Mouse (Mus musculus) heart, embryonic 15.5 days (tissue): ENCODE data around the gene Pcgf5. TPM values are rescaled to one million over a fixed set of nuclear protein-coding genes. Genes with fewer than 3 reads are reported as not detected.

Experiments used
- ATAC-seq: fragments of 200-750 bp; cut with Nextera tagmentation; replicated peaks from 2 replicates; pipeline ENCODE4 v1.8.0; 2017; ENCODE audit warnings: low read depth, moderate TSS enrichment; ENCODE audit not compliant: insufficient number of reproducible peaks, insufficient read depth, low FRiP score
- H3K27ac ChIP-seq: fragments of 300-500 bp; sonication (generic); 2 replicates; pipeline ENCODE4 v1.5.1; 2015; ENCODE audit warnings: mild to moderate bottlenecking, inconsistent platforms
- H3K27me3 ChIP-seq: fragments of 300-500 bp; sonication (generic); 2 replicates; pipeline ENCODE4 v1.6.1; 2015; ENCODE audit warnings: inconsistent platforms
- H3K36me3 ChIP-seq: fragments of 300-500 bp; sonication (generic); 2 replicates; pipeline ENCODE4 v1.6.1; 2015; ENCODE audit warnings: mild to moderate bottlenecking, inconsistent platforms
- H3K4me1 ChIP-seq: fragments of 300-500 bp; sonication (generic); replicated peaks from 2 replicates; pipeline ENCODE4 v1.6.1; 2015; ENCODE audit warnings: inconsistent platforms
- H3K4me2 ChIP-seq: fragments of 300-500 bp; sonication (generic); 2 replicates; pipeline ENCODE4 v1.6.1; 2015; ENCODE audit warnings: inconsistent platforms, mild to moderate bottlenecking, moderate library complexity
- H3K4me3 ChIP-seq: fragments of 300-500 bp; sonication (generic); 2 replicates; pipeline ENCODE4 v1.5.1; 2015; ENCODE audit warnings: mild to moderate bottlenecking, inconsistent platforms
- H3K9ac ChIP-seq: fragments of 300-500 bp; sonication (generic); 2 replicates; pipeline ENCODE4 v1.6.1; 2015; ENCODE audit warnings: mild to moderate bottlenecking, inconsistent platforms
- H3K9me3 ChIP-seq: fragments of 300-500 bp; sonication (generic); replicated peaks from 2 replicates; pipeline ENCODE4 v1.6.1; 2016; ENCODE audit warnings: inconsistent platforms
- WGBS: fragments of 180-500 bp; shearing (Covaris S2); methylation state at CpG from one replicate; pipeline ENCODE4 v1.1.7; 2015; ENCODE audit warnings: mixed read lengths; 5-methylcytosine and 5-hydroxymethylcytosine counted together
- polyA plus RNA-seq: library from polyadenylated mRNA; unstranded; fragments of >200 nt; fragmentation: Nextera tagmentation; extraction: Ambion mirVana; gene quantifications from 2 replicates; pipeline ENCODE4 v1.2.1, GENCODE M21; 2015

Pcgf5 gene
- polyA plus RNA-seq, 1 experiment from 2014 or later, result 55.4 TPM

DNA sequence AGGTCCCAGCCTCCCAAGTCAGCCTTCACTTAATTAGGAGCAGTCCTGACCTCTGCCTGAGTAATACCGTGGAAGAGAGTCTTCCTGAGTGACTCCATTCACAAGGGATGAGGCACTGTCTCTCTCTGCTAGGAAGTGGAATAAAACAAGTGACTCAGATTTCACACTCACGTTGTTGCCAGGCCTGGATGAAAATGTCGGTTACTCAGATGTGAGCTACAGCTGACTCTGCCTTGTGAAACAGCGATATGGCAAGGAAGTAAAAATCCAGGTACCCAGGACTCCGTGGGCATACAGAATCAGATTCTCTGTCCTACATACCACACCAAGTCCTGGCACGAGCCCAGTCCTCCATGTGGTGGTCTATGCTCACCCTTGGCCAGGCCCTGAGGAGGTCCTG is 142.8 kb downstream of the Pcgf5 start:
- Histone ChIP-seq H3K27me3 (no peaks in the 10 kb centered on the region), H3K4me1 (no peaks in the 10 kb centered on the region), H3K36me3 (no peaks in the 10 kb centered on the region), H3K4me3 (no peak overlapping the region), H3K9me3 (no peaks in the 10 kb centered on the region), H3K27ac (no peak overlapping the region), H3K4me2 (no peak overlapping the region), H3K9ac (no peak overlapping the region)
- no peak for ATAC-seq
- 75% methylated on average over 6 of the region's 6 CpGs for WGBS

DNA sequence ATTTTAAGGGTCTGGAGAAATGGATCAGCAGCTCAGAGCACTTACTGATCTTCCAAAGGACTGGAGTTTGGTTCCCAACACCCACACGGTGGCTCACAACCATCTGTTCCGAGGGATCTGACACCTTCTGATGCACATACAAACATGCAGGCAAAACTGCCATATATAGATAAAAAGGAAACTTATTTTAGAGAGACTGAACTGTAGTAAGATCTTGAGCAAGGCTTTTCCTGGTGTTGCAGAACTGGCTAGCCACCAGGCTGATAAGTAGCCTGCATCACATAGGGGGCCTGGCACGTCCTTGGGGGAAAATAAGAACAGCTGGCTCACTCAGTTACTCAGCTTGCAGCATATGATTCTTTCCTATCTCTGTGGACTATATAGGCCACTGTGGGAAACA is 147.4 kb downstream of the Pcgf5 start:
- no peak for ATAC-seq
- 54% methylated on average over 3 of the region's 3 CpGs for WGBS

DNA sequence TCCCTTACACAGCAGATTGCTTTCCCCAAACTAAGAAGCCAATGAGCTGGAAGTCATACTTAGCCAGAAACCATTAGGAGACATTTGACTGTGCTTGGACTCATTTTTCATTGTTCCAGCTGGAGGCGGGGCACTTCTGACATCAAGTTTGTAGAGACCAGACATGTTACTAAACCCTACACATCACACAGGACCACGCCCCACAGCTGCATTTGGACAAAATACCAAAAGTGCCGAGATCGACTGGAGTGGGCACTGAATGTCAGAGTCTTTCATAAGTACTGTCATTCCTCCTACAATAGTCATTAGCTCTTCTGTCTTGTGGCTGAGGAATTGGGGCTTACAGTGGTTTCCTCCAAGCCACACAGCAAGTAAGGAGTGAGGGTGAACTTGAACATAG is 148.4 kb downstream of the Pcgf5 start:
- Histone ChIP-seq H3K4me2 (no peak overlapping the region), H3K4me1 (no peaks in the 10 kb centered on the region), H3K36me3 (no peaks in the 10 kb centered on the region), H3K27ac (no peak overlapping the region), H3K4me3 (no peak overlapping the region), H3K9ac (no peak overlapping the region), H3K27me3 (no peaks in the 10 kb centered on the region), H3K9me3 (no peaks in the 10 kb centered on the region)
- 81% methylated on average over 4 of the region's 4 CpGs for WGBS
- no peak for ATAC-seq

More for the DNA sequence above, 147.4 kb downstream of the Pcgf5 start:
- no peaks in the 10 kb centered on the region for H3K27me3 ChIP-seq
- no peak overlapping the region for H3K9ac ChIP-seq
- H3K4me2 ChIP-seq, result no peak overlapping the region
- no peak overlapping the region for H3K27ac ChIP-seq
- H3K9me3 ChIP-seq, result no peaks in the 10 kb centered on the region
- H3K4me1 ChIP-seq, result no peaks in the 10 kb centered on the region
- H3K36me3 ChIP-seq, result no peaks in the 10 kb centered on the region
- H3K4me3 ChIP-seq, result no peak overlapping the region

DNA sequence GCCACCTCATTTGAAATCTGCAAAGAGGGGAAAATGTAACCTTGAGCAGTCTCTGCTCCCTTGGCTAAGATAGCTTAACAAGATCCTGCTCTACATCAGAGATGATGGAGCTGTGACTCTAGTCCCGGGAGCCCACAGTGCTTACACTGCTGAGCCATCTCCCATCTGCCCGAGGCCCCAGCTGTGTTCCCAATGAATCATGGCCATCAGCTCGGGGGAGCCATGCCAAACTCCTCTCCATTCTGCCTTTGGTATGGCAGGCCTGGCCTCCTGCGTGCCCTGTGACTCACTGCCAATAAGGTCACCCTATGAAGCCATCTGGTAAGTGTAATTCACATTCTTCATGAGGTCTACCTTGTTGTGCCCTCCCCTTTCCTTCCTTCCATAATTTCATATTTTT is 149.0 kb downstream of the Pcgf5 start:
- no peak overlapping the region for H3K4me3 ChIP-seq
- no peak overlapping the region for H3K9ac ChIP-seq
- 69% methylated on average over 4 of the region's 4 CpGs for WGBS
- ATAC-seq, result no peak; the same call in 1 of the 2 replicates
- H3K27ac ChIP-seq, result no peak overlapping the region
- no peaks in the 10 kb centered on the region for H3K36me3 ChIP-seq
- H3K27me3 ChIP-seq, result no peaks in the 10 kb centered on the region
- no peaks in the 10 kb centered on the region for H3K9me3 ChIP-seq
- no peaks in the 10 kb centered on the region for H3K4me1 ChIP-seq
- no peak overlapping the region for H3K4me2 ChIP-seq

DNA sequence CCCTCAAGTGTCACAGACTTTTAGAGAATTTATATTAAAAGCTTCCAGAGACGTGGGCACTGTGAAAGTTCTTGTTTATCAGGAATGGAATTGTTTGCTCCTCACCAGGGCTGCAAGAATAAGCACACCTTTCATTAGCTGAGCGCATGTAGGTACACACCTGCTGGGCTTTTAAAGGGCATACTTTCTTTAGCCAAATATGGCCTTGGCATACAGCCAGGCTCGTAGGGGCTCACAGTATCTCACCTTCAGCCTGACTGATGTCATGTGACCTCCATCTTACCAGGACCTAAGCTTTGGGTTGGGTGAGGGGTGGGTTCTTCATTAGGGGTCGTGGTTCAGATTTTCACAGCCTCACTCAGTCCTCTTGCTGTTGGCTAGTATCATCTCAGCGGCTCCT is 149.6 kb downstream of the Pcgf5 start:
- Histone ChIP-seq H3K27me3 (no peaks in the 10 kb centered on the region), H3K9ac (no peak overlapping the region), H3K4me2 (no peak overlapping the region), H3K9me3 (no peaks in the 10 kb centered on the region), H3K27ac (no peak overlapping the region), H3K4me1 (no peaks in the 10 kb centered on the region), H3K4me3 (no peak overlapping the region), H3K36me3 (no peaks in the 10 kb centered on the region)
- 59% methylated on average over 5 of the region's 5 CpGs for WGBS
- ATAC-seq, result no peak

DNA sequence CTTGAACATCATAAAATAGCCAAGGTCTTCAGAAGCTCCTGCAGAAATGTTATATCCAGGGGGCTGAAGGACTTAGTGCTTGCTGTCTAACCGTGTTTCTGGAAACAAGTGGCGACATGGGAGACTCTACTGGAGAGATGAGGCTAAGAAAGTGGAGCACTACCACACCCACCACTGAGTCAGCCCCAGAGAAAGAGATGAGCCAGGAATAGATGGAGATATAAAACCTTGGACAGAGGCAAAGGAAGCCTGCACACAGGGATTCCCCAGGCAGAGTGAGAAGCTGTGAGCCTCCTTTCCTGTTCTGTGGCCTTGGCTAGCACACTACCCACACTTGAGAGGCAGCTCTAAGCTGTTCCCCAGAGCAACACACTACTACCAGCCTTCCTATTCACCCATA is 156.6 kb downstream of the Pcgf5 start:
- no peak for ATAC-seq
- Histone ChIP-seq H3K9ac (no peak overlapping the region), H3K27me3 (no peaks in the 10 kb centered on the region), H3K9me3 (no peaks in the 10 kb centered on the region), H3K4me3 (no peak overlapping the region), H3K4me2 (no peak overlapping the region), H3K27ac (no peak overlapping the region), H3K4me1 (no peaks in the 10 kb centered on the region), H3K36me3 (no peaks in the 10 kb centered on the region)
- WGBS, result 85% methylated on average over 2 of the region's 2 CpGs

Other genes with a start within 250 kb of the Pcgf5 start
- gene Ankrd1, start 228.2 kb upstream of the Pcgf5 start, polyA plus RNA-seq, result 354 and 528 TPM in 2 replicates
- 4.7 and 5.2 TPM in 2 replicates for gene Hectd2, start 206.3 kb downstream of the Pcgf5 start, polyA plus RNA-seq